Mouse (Mus musculus): ENCODE measurements at regions not wholly inside any gene's neighbourhood (a gene's known extent, or its start where the extent isn't known, plus 50 kb on each side); places are given as distances from the start of the nearest gene placed in this dataset.

DNA sequence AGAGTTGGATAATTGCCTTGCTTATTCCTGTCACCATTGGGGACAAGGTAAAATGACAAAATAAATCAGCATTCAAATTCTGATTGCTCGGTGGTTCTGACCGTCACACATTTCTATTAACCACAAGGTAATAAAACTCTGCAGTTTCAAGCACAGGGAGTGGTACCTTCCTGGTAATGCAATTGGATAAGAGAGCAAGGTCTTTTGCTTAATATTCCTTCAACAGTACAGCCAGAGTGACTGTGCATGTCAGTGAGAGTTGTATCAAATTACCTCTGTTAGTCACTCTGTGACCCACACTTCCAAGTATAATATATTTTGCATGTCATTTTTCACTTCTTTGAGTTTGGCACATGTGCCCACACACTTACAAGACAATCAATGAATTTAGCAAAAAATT is 177.8 kb upstream of the Acvr2a start:
- TF ChIP-seq CTCF (conservative IDR thresholded peaks at IDR 0.05; ENCODE audit: insufficient read depth, insufficient read length, low read depth, low read length) (no peak), POLR2A (IDR thresholded peaks at IDR 0.05; ENCODE audit: low read depth, low read length) (no peak)
